Mouse (Mus musculus) forebrain, postnatal 0 days (tissue): ENCODE data around the gene Cd79a. TPM values are rescaled to one million over a fixed set of nuclear protein-coding genes. Genes with fewer than 3 reads are reported as not detected.

Source experiments
- ATAC-seq: fragments of 200-750 bp; cut with Nextera tagmentation; 2 replicates; pipeline ENCODE4 v1.8.0; 2017; ENCODE audit warnings: mild to moderate bottlenecking, moderate library complexity
- DNase-seq: peaks from one replicate; pipeline ENCODE4 v3.0.0-alpha.2; 2015
- H3K27ac ChIP-seq: fragments of 300-500 bp; sonication (generic); 2 replicates; pipeline ENCODE4 v1.5.1; 2014; ENCODE audit warnings: low read depth, mild to moderate bottlenecking, antibody characterized with exemption, low read length, moderate library complexity, mixed read lengths
- H3K27me3 ChIP-seq: fragments of 300-500 bp; sonication (generic); 2 replicates; pipeline ENCODE4 v1.6.1; 2014; ENCODE audit warnings: mild to moderate bottlenecking, low read length, mixed read lengths; ENCODE audit not compliant: insufficient read depth
- H3K36me3 ChIP-seq: fragments of 300-500 bp; sonication (generic); 2 replicates; pipeline ENCODE4 v1.6.1; 2014; ENCODE audit warnings: mild to moderate bottlenecking, moderate library complexity; ENCODE audit not compliant: insufficient read depth
- H3K4me1 ChIP-seq: fragments of 300-500 bp; sonication (generic); 2 replicates; pipeline ENCODE4 v1.6.1; 2014; ENCODE audit warnings: antibody characterized with exemption; ENCODE audit not compliant: insufficient read depth
- H3K4me2 ChIP-seq: fragments of 300-500 bp; sonication (generic); 2 replicates; pipeline ENCODE4 v1.6.1; 2014; ENCODE audit warnings: low read depth, mild to moderate bottlenecking, moderate library complexity
- H3K4me3 ChIP-seq: fragments of 300-500 bp; sonication (generic); 2 replicates; pipeline ENCODE4 v1.5.1; 2014; ENCODE audit warnings: low read depth, low read length, mixed read lengths
- H3K9ac ChIP-seq: fragments of 300-500 bp; sonication (generic); 2 replicates; pipeline ENCODE4 v1.6.1; 2014; ENCODE audit warnings: mild to moderate bottlenecking
- H3K9me3 ChIP-seq: fragments of 300-500 bp; sonication (generic); 2 replicates; pipeline ENCODE4 v1.6.1; 2016; ENCODE audit warnings: low read length
- CTCF ChIP-seq: sonication (generic); IDR thresholded peaks from 2 replicates; pipeline ENCODE4 v1.5.1; 2016; ENCODE audit warnings: antibody characterized with exemption, control low read depth, low read depth
- WGBS: fragments of 180-500 bp; shearing (Covaris S2); extraction: QIAGEN DNeasy Blood & Tissue Kit; methylation state at CpG from one replicate; pipeline ENCODE4 v1.1.7; 2014; 5-methylcytosine and 5-hydroxymethylcytosine counted together
- polyA plus RNA-seq: library from polyadenylated mRNA; unstranded; fragments of >200 nt; fragmentation: Nextera tagmentation; extraction: Ambion mirVana; gene quantifications from 2 replicates; pipeline ENCODE4 v1.2.1, GENCODE M21; 2015
- total RNA-seq: library from RNA; depleted of rRNA; stranded (reverse); fragments of >200 nt; gene quantifications from 2 replicates; pipeline ENCODE4 v1.2.3, GENCODE M21; 2014; rRNA removed

The Cd79a gene
- total RNA-seq (0.15 and 0.33 TPM in 2 replicates), polyA plus RNA-seq (0.47 and 0.54 TPM in 2 replicates)

- no peak for ATAC-seq
- WGBS: 80% methylated on average over 12 of the region's 12 CpGs
- Histone ChIP-seq H3K36me3 (no peaks in the 10 kb centered on the region), H3K27me3 (no peaks in the 10 kb centered on the region), H3K27ac (no peak within 1 kb of the TSS), H3K4me2 (no peak within 1 kb of the TSS), H3K9ac (no peak within 1 kb of the TSS), H3K4me1 (no peaks in the 10 kb centered on the region), H3K9me3 (no peaks in the 10 kb centered on the region), H3K4me3 (no peak within 1 kb of the TSS)
- no peak for DNase-seq
- TF ChIP-seq CTCF: no peak
Observed at GRCm38 (mm10) chr7:24897224-24897623, at the start of gene Cd79a. TSS of gene Cd79a (plus strand) at chr7:24897381.

- no peaks in the 10 kb centered on the region for H3K9me3 ChIP-seq
- H3K27ac ChIP-seq: no peak overlapping the region
- ATAC-seq (no peak), DNase-seq (peak; percentile 2)
- 0 out of 2 replicates have a peak, but pooled peaks cover 6% of the 10 kb centered on the region for H3K4me1 ChIP-seq
- H3K4me2 ChIP-seq: no peak overlapping the region
- 33% methylated on average over 5 of the region's 5 CpGs for WGBS
- H3K36me3 ChIP-seq: no peaks in the 10 kb centered on the region
- H3K4me3 ChIP-seq: no peak overlapping the region
- TF ChIP-seq CTCF: no peak
- H3K9ac ChIP-seq: no peak overlapping the region
- no peaks in the 10 kb centered on the region for H3K27me3 ChIP-seq
Observed at GRCm38 (mm10) chr7:24850162-24850561, 47.0 kb upstream of the Cd79a start.

- Histone ChIP-seq H3K27ac (no peak overlapping the region), H3K4me1 (0 out of 2 replicates have a peak, but pooled peaks cover 4% of the 10 kb centered on the region), H3K27me3 (no peaks in the 10 kb centered on the region), H3K4me3 (no peak overlapping the region), H3K9me3 (no peaks in the 10 kb centered on the region), H3K4me2 (no peak overlapping the region), H3K9ac (no peak overlapping the region), H3K36me3 (no peaks in the 10 kb centered on the region)
- TF ChIP-seq CTCF: no peak
- DNase-seq: no peak
- no peak for ATAC-seq
- WGBS: 41% methylated on average over 6 of the region's 6 CpGs
Observed at GRCm38 (mm10) chr7:24850899-24851303, 46.3 kb upstream of the Cd79a start.

- no peak overlapping the region for H3K4me2 ChIP-seq
- H3K9ac ChIP-seq: no peak overlapping the region
- ATAC-seq (no peak), DNase-seq (no peak)
- H3K36me3 ChIP-seq: no peaks in the 10 kb centered on the region
- no peaks in the 10 kb centered on the region for H3K4me1 ChIP-seq
- H3K27ac ChIP-seq: no peak overlapping the region
- H3K9me3 ChIP-seq: no peaks in the 10 kb centered on the region
- WGBS: 84% methylated on average over 5 of the region's 5 CpGs
- TF ChIP-seq CTCF: no peak
- H3K4me3 ChIP-seq: no peak overlapping the region
- no peaks in the 10 kb centered on the region for H3K27me3 ChIP-seq
Observed at GRCm38 (mm10) chr7:24851596-24852325, 45.4 kb upstream of the Cd79a start.

- Histone ChIP-seq H3K4me1 (no peaks in the 10 kb centered on the region), H3K4me2 (no peak overlapping the region), H3K27me3 (no peaks in the 10 kb centered on the region), H3K36me3 (no peaks in the 10 kb centered on the region), H3K9ac (no peak overlapping the region), H3K27ac (no peak overlapping the region), H3K9me3 (no peaks in the 10 kb centered on the region), H3K4me3 (no peak overlapping the region)
- TF ChIP-seq CTCF: no peak
- DNase-seq (no peak), ATAC-seq (no peak)
- WGBS: 80% methylated on average over 8 of the region's 8 CpGs
Observed at GRCm38 (mm10) chr7:24852557-24853232, 44.5 kb upstream of the Cd79a start.

- Histone ChIP-seq H3K4me3 (no peak overlapping the region), H3K9me3 (no peaks in the 10 kb centered on the region), H3K4me1 (no peaks in the 10 kb centered on the region), H3K27ac (no peak overlapping the region), H3K9ac (no peak overlapping the region), H3K4me2 (no peak overlapping the region), H3K27me3 (no peaks in the 10 kb centered on the region), H3K36me3 (no peaks in the 10 kb centered on the region)
- no peak for TF ChIP-seq CTCF
- DNase-seq (no peak), ATAC-seq (no peak)
Observed at GRCm38 (mm10) chr7:24853233-24853563, 44.0 kb upstream of the Cd79a start.

GRCm38 (mm10) chr7:24853695-24854094 is 43.5 kb upstream of the Cd79a start:
- no peak for ATAC-seq

More at GRCm38 (mm10) chr7:24853695-24854094, 43.5 kb upstream of the Cd79a start:
- Histone ChIP-seq H3K4me3 (no peak overlapping the region), H3K36me3 (no peaks in the 10 kb centered on the region), H3K27ac (no peak overlapping the region), H3K9ac (no peak overlapping the region), H3K4me2 (no peak overlapping the region), H3K9me3 (no peaks in the 10 kb centered on the region), H3K27me3 (no peaks in the 10 kb centered on the region), H3K4me1 (no peaks in the 10 kb centered on the region)
- TF ChIP-seq CTCF: no peak
- DNase-seq: no peak
- 48% methylated on average over 7 of the region's 7 CpGs for WGBS
